Mouse (Mus musculus) spleen, postnatal 0 days (tissue): Measurements from ENCODE around the gene Ace3. TPM values are rescaled to one million over a fixed set of nuclear protein-coding genes. Genes with fewer than 3 reads are reported as not detected.

Source experiments
- polyA plus RNA-seq: library from polyadenylated mRNA; unstranded; fragments of >200 nt; fragmentation: Nextera tagmentation; extraction: Ambion mirVana; gene quantifications from 2 replicates; pipeline ENCODE4 v1.2.1, GENCODE M21; 2015

Gene Ace3
- polyA plus RNA-seq, result not detected in 2 replicates

GRCm38 (mm10) chr11:105994375-105994774, at the start of gene Ace3:
TSS of gene Ace3 (plus strand) at chr11:105994675.

GRCm38 (mm10) chr11:105952911-105953386, 41.5 kb upstream of the Ace3 start, which contains the start of gene Cyb561:
TSS of gene Cyb561 (minus strand) at chr11:105953336.

GRCm38 (mm10) chr11:105967741-105968574, 26.5 kb upstream of the Ace3 start, which contains the start of gene Ace:
TSS of gene Ace (plus strand) at chr11:105967945.

GRCm38 (mm10) chr11:106007821-106008220, 13.3 kb downstream of the Ace3 start, which contains the start of gene Kcnh6:
TSS of gene Kcnh6 (plus strand) at chr11:106008124.

GRCm38 (mm10) chr11:106036548-106037417, 42.3 kb downstream of the Ace3 start, which contains the start of gene Dcaf7:
TSS of gene Dcaf7 (plus strand) at chr11:106036872.

Other genes with a start within 250 kb of the Ace3 start
- 5.0 and 5.7 TPM in 2 replicates for gene Cyb561, start 41.3 kb upstream of the Ace3 start, polyA plus RNA-seq
- 1.0 and 1.3 TPM in 2 replicates for gene Ace, start 26.7 kb upstream of the Ace3 start, polyA plus RNA-seq
- 0.11 and 0.15 TPM in 2 replicates for gene Kcnh6, start 13.4 kb downstream of the Ace3 start, polyA plus RNA-seq
- gene Dcaf7, start 42.2 kb downstream of the Ace3 start, polyA plus RNA-seq, result 35.9 and 36.0 TPM in 2 replicates
- 6.4 and 7.5 TPM in 2 replicates for gene Taco1, start 71.4 kb downstream of the Ace3 start, polyA plus RNA-seq
- gene Map3k3, start 89.9 kb downstream of the Ace3 start, polyA plus RNA-seq, result 11.3 and 14.6 TPM in 2 replicates
- not detected in 2 replicates for gene Gm10840, start 166.2 kb downstream of the Ace3 start, polyA plus RNA-seq
- gene Limd2, start 166.2 kb downstream of the Ace3 start, polyA plus RNA-seq, result 126 and 170 TPM in 2 replicates
- 11.9 and 12.1 TPM in 2 replicates for gene Strada, start 207.5 kb downstream of the Ace3 start, polyA plus RNA-seq
- 31.4 and 35.1 TPM in 2 replicates for gene Ccdc47, start 221.7 kb downstream of the Ace3 start, polyA plus RNA-seq
- 30.3 and 33.3 TPM in 2 replicates for gene Ddx42, start 222.3 kb downstream of the Ace3 start, polyA plus RNA-seq